Mouse (Mus musculus): ENCODE data around the gene Nek9.
A peak's percentile ranks its signal among the peaks of the same experiment; 100 is the strongest.

DNA sequence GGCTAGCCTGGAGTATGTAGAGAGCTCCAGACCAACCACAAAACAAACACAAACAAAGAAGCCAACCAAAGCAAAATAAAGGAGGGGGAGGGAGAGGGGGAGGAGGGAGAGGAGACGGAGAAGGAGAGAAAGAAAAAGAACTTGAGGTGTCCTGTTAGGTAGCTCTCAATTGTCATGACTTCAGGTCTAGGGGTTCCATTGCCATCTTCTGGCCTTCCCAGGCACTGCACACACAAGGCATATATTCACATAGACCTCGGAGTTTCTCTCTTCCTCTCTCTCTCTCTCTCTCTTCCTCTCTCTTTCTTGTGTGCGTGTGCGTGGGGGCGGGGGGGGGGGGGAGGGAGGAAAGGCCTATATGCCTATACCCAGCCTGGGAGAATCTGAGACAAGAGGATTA lies 52.2 kb downstream of the Nek9 start:
- TF ChIP-seq POLR2A (IDR thresholded peaks at IDR 0.05; ENCODE audit: borderline replicate concordance, extremely low read depth, insufficient read depth, insufficient read length, poor library complexity, severe bottlenecking) = no peak
- peak; percentile 48; the same call in 1 of the 2 replicates for TF ChIP-seq CTCF (IDR thresholded peaks at IDR 0.05; ENCODE audit: borderline replicate concordance, extremely low read depth, insufficient read depth, insufficient read length)

Data from brain, embryonic 14.5 days (tissue).